Mouse (Mus musculus) inflammation-experienced regulatory T-cells, adult 6 months (primary cell): Measurements from ENCODE around the gene Scn7a. TPM values are rescaled to one million over a fixed set of nuclear protein-coding genes. Genes with fewer than 3 reads are reported as not detected.

Source experiments
- polyA plus RNA-seq, 3 experiments: library from polyadenylated mRNA; unstranded; fragments of 100-300 nt; shearing (Covaris generic); gene quantifications; one replicate each; pipeline ENCODE4 v1.2.1; 2017

Scn7a gene
- polyA plus RNA-seq, 3 experiments from 2014 or later: 0.07 TPM; not detected in 2

Other genes starting within 250 kb of the Scn7a start
- not detected for gene Scn9a, start 150.0 kb downstream of the Scn7a start, polyA plus RNA-seq